Mouse (Mus musculus) bone marrow, adult 2 months (tissue): ENCODE results near the gene Tbc1d12.

Experiments used
- CTCF ChIP-seq: fragments of 200-500 bp; IDR thresholded peaks from 2 replicates; pipeline ENCODE4 v1.5.1; 2011; ENCODE audit warnings: low read length, control low read depth; ENCODE audit not compliant: control insufficient read depth, insufficient read depth
- POLR2A ChIP-seq: fragments of 200-500 bp; IDR thresholded peaks from 2 replicates; pipeline ENCODE4 v1.6.1; 2011; ENCODE audit warnings: low read depth, mild to moderate bottlenecking, control low read depth, low read length, borderline replicate concordance; ENCODE audit not compliant: control insufficient read depth

DNA sequence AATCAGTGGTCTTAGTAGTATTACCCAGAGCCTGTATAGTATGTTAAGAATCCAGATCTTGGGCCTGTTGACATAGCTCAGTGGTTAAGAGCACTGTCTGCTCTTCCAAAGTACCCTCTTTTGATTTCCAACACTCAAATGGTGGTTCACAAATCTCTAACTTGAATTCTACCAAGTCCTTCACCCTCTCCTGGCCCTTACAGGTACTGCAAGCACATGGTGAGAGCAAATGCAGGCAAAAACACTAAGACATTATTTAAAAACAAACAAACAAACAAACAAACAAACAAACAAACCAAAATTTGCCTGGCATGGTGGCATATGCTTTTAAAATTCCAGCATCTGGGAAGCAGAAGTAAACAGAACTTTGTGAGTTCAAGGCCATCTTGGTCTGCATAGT lies 43.9 kb downstream of the Tbc1d12 start:
- TF ChIP-seq CTCF, result no peak
- no peak for TF ChIP-seq POLR2A
